Mouse (Mus musculus) kidney, embryonic 16.5 days (tissue): ENCODE data around the gene Alx1. TPM values are rescaled to one million over a fixed set of nuclear protein-coding genes. Genes with fewer than 3 reads are reported as not detected.

Experiments
- ATAC-seq: fragments of 200-750 bp; cut with Nextera tagmentation; 2 replicates; pipeline ENCODE4 v1.8.0; 2017; ENCODE audit warnings: moderate TSS enrichment; ENCODE audit not compliant: low FRiP score, low TSS enrichment
- H3K27ac ChIP-seq: fragments of 300-500 bp; sonication (generic); 2 replicates; pipeline ENCODE4 v1.5.1; 2014; ENCODE audit warnings: low read length
- H3K27me3 ChIP-seq: fragments of 300-500 bp; sonication (generic); 2 replicates; pipeline ENCODE4 v1.6.1; 2014; ENCODE audit warnings: low read length, control low read depth, mixed read lengths; ENCODE audit not compliant: insufficient read depth
- H3K36me3 ChIP-seq: fragments of 300-500 bp; sonication (generic); 2 replicates; pipeline ENCODE4 v1.6.1; 2014; ENCODE audit warnings: low read length, control low read depth, mixed read lengths; ENCODE audit not compliant: insufficient read depth
- H3K4me1 ChIP-seq: fragments of 300-500 bp; sonication (generic); 2 replicates; pipeline ENCODE4 v1.6.1; 2014; ENCODE audit warnings: low read length, control low read depth, mixed read lengths; ENCODE audit not compliant: insufficient read depth
- H3K4me2 ChIP-seq: fragments of 300-500 bp; sonication (generic); replicated peaks from 2 replicates; pipeline ENCODE4 v1.6.1; 2014; ENCODE audit warnings: low read depth, low read length
- H3K4me3 ChIP-seq: fragments of 300-500 bp; sonication (generic); 2 replicates; pipeline ENCODE4 v1.5.1; 2014; ENCODE audit warnings: mild to moderate bottlenecking, low read length
- H3K9ac ChIP-seq: fragments of 300-500 bp; sonication (generic); replicated peaks from 2 replicates; pipeline ENCODE4 v1.6.1; 2014; ENCODE audit warnings: low read length
- H3K9me3 ChIP-seq: fragments of 300-500 bp; sonication (generic); 2 replicates; pipeline ENCODE4 v1.6.1; 2016; ENCODE audit warnings: low read length, control low read depth
- WGBS: fragments of 180-500 bp; shearing (Covaris S2); extraction: QIAGEN DNeasy Blood & Tissue Kit; methylation state at CpG from one replicate; pipeline ENCODE4 v1.1.7; 2014; 5-methylcytosine and 5-hydroxymethylcytosine counted together
- polyA plus RNA-seq: library from polyadenylated mRNA; unstranded; fragments of >200 nt; fragmentation: Nextera tagmentation; extraction: Ambion mirVana; gene quantifications from 2 replicates; pipeline ENCODE4 v1.2.1, GENCODE M21; 2015

Gene Alx1
- polyA plus RNA-seq, 1 experiment from 2014 or later, result 31.5 TPM

GRCm38 (mm10) chr10:103027226-103027930 lies 2.6 kb downstream of the Alx1 start:
- H3K36me3 ChIP-seq, result no peaks in the 10 kb centered on the region
- H3K9ac ChIP-seq, result peak overlapping the region; percentile 40; the same call in 1 of the 2 replicates
- peak overlapping the region; percentile 70 for H3K4me2 ChIP-seq
- peaks cover 69% of the 10 kb centered on the region for H3K27me3 ChIP-seq
- H3K4me3 ChIP-seq, result peak overlapping the region; percentile 55
- H3K27ac ChIP-seq, result peak overlapping the region; percentile 81; the same call in 1 of the 2 replicates
- no peaks in the 10 kb centered on the region for H3K9me3 ChIP-seq
- H3K4me1 ChIP-seq, result peaks cover 9% of the 10 kb centered on the region
- ATAC-seq, result no peak
- 2% methylated on average over 20 of the region's 20 CpGs for WGBS

GRCm38 (mm10) chr10:103026636-103027225 lies 3.3 kb downstream of the Alx1 start:
- Histone ChIP-seq H3K9ac (no peak overlapping the region; the same call in none of the 2 replicates), H3K4me2 (no peak overlapping the region; the same call in 1 of the 2 replicates), H3K27ac (0 out of 2 replicates have a peak overlapping the region, but pooled peaks have one; percentile 24), H3K4me1 (peaks cover 9% of the 10 kb centered on the region), H3K4me3 (peak overlapping the region; percentile 55), H3K27me3 (peaks cover 65% of the 10 kb centered on the region), H3K36me3 (no peaks in the 10 kb centered on the region), H3K9me3 (no peaks in the 10 kb centered on the region)
- under 1% methylated on average over 17 of the region's 17 CpGs for WGBS
- no peak for ATAC-seq

GRCm38 (mm10) chr10:103002556-103002955 lies 27.5 kb downstream of the Alx1 start:
- no peak for ATAC-seq
- no peak overlapping the region for H3K27ac ChIP-seq
- WGBS, result 60% methylated on average over 2 of the region's 2 CpGs

GRCm38 (mm10) chr10:103000902-103001301 lies 29.1 kb downstream of the Alx1 start:
- H3K27me3 ChIP-seq, result no peaks in the 10 kb centered on the region
- WGBS, result 16% methylated on average over 8 of the region's 8 CpGs
- no peaks in the 10 kb centered on the region for H3K9me3 ChIP-seq
- H3K4me3 ChIP-seq, result no peak overlapping the region
- H3K27ac ChIP-seq, result no peak overlapping the region
- no peak overlapping the region for H3K9ac ChIP-seq
- no peaks in the 10 kb centered on the region for H3K36me3 ChIP-seq
- H3K4me1 ChIP-seq, result no peaks in the 10 kb centered on the region
- peak; percentile 93 for ATAC-seq
- H3K4me2 ChIP-seq, result no peak overlapping the region; the same call in 1 of the 2 replicates

More at GRCm38 (mm10) chr10:103002556-103002955, 27.5 kb downstream of the Alx1 start:
- Histone ChIP-seq H3K4me1 (no peaks in the 10 kb centered on the region), H3K9ac (no peak overlapping the region), H3K36me3 (no peaks in the 10 kb centered on the region), H3K4me3 (no peak overlapping the region), H3K27me3 (no peaks in the 10 kb centered on the region), H3K9me3 (no peaks in the 10 kb centered on the region), H3K4me2 (no peak overlapping the region)

GRCm38 (mm10) chr10:102999584-102999983 lies 30.4 kb downstream of the Alx1 start:
- ATAC-seq, result no peak
- H3K36me3 ChIP-seq, result no peaks in the 10 kb centered on the region
- no peak overlapping the region for H3K4me3 ChIP-seq
- no peaks in the 10 kb centered on the region for H3K4me1 ChIP-seq
- H3K27me3 ChIP-seq, result no peaks in the 10 kb centered on the region
- no peak overlapping the region for H3K4me2 ChIP-seq
- H3K9me3 ChIP-seq, result no peaks in the 10 kb centered on the region
- no peak overlapping the region for H3K9ac ChIP-seq
- no peak overlapping the region for H3K27ac ChIP-seq

GRCm38 (mm10) chr10:102975106-102975505 lies 54.9 kb downstream of the Alx1 start:
- Histone ChIP-seq H3K4me3 (no peak overlapping the region), H3K36me3 (no peaks in the 10 kb centered on the region), H3K27ac (no peak overlapping the region), H3K27me3 (no peaks in the 10 kb centered on the region), H3K4me2 (no peak overlapping the region), H3K4me1 (no peaks in the 10 kb centered on the region), H3K9ac (no peak overlapping the region), H3K9me3 (no peaks in the 10 kb centered on the region)
- no peak for ATAC-seq
- WGBS, result 85% methylated on average over 5 of the region's 5 CpGs

GRCm38 (mm10) chr10:102959602-102960001 lies 70.4 kb downstream of the Alx1 start:
- 97% methylated on average over 2 of the region's 2 CpGs for WGBS
- Histone ChIP-seq H3K4me2 (no peak overlapping the region), H3K4me1 (no peaks in the 10 kb centered on the region), H3K4me3 (no peak overlapping the region), H3K9me3 (no peaks in the 10 kb centered on the region), H3K9ac (no peak overlapping the region), H3K27ac (no peak overlapping the region), H3K36me3 (no peaks in the 10 kb centered on the region), H3K27me3 (no peaks in the 10 kb centered on the region)
- no peak for ATAC-seq

Other genes with a start within 250 kb of the Alx1 start
- 16.9 and 17.9 TPM in 2 replicates for gene Lrriq1, start 206.1 kb upstream of the Alx1 start, polyA plus RNA-seq